Mouse (Mus musculus) brain, embryonic 14.5 days (tissue): ENCODE data around the gene Lyrm1.

Experiments used
- CTCF ChIP-seq: fragments of 200-500 bp; IDR thresholded peaks from 2 replicates; pipeline ENCODE4 v1.5.1; 2012; ENCODE audit warnings: inconsistent platforms, mild to moderate bottlenecking, moderate library complexity, borderline replicate concordance; ENCODE audit not compliant: insufficient read depth, insufficient read length; ENCODE audit errors: extremely low read depth
- POLR2A ChIP-seq: fragments of 200-500 bp; IDR thresholded peaks from 2 replicates; pipeline ENCODE4 v1.6.1; 2012; ENCODE audit warnings: mild to moderate bottlenecking, inconsistent platforms, borderline replicate concordance; ENCODE audit not compliant: poor library complexity, insufficient read depth, insufficient read length, severe bottlenecking; ENCODE audit errors: extremely low read depth

DNA sequence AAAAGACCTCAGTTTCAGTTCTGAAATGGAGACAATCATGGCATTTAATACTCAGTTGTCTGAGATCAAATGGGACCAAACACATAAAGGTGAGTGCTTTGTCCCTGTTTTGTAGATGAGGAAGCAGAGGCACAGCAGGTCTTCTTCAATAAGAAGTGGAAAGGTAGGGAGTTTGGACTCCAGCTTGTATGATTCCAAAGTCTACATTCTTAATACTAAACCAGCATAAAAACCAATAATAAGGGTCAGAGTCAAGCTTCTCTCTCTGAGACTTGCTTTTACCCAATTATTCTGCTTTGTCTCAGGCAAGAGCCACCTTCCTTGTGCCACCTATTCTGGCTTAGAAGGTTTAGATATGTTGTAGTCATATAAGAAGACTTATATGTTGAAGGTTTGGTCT, 82.9 kb downstream of the Lyrm1 start:
- TF ChIP-seq CTCF (no peak), POLR2A (no peak)
